Mouse (Mus musculus): ENCODE data around the gene Olfr1477.
"Not testable (repeated sequence)": the region's sequence is repeated elsewhere in the genome, so short reads cannot be mapped to it uniquely, and the experiment has no call there.

Gene Olfr1477

DNA sequence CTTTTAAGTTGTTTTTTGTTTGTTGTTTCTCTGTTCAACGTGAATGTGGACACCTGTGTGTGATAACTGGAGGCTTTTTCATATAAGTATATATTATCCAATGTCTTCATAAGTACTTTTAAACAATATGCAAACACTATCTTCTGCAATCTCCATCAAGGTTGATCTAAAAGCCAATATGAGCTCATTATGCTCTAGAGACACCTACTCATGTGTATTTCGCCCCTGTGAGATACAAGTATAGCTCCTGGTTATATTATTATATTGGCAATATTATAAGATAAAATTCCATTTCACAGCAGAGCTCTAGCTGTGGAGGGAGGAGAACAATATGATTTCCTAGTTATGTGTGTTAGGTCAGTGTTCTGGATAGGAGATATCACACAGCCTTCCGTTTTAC lies at the start of gene Olfr1477:
Gene Olfr1477 (plus strand): TSS at position 301 of the 400 bp plus-strand sequence.
- no peak for DNase-seq (ENCODE audit: inconsistent ontology term)

DNA sequence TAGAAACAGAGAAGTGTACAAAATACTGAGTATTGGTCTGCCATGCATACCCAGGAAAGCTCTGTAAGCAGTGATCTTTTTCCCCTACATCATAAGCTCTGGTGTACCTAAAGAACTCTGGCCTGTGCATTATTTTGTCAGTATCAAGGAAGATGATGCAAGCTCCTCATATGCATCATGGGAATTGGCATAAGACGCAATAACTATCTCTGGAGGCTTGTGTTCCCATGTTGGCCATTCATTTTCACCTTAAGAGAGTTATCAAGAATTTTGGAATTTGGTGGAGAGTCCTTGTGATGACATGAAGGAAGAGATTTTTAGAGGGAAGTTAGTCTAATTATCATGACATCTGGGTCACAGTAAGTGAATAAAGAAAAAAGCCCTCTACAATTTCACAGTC lies 44.4 kb upstream of the Olfr1477 start, which contains the start of gene Olfr1472:
Gene Olfr1472 (minus strand): TSS at position 101 of the 400 bp plus-strand sequence.
- no peak for DNase-seq (ENCODE audit: inconsistent ontology term)

DNA sequence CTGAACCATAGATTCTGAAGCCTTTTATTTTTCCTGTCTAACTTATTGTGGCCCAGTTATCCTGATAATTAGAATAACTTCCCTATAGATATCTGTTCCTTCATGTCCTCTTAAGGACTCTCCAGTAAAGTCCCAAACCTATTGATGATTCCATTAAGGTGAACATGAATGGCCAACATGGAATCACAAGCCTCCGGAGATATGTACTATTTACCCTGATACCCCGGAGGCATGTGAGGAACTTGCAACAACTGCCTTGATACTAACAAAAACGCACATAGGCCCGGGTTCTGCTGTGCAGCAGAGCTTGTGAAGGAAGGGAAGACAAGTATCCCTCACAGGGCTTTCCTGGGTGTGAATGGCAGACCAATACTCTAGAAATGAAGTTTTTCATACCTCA lies 31.1 kb upstream of the Olfr1477 start, which contains the start of gene Olfr1474:
Gene Olfr1474 (plus strand): TSS at position 301 of the 400 bp plus-strand sequence.
- not testable (repeated sequence) for DNase-seq (ENCODE audit: inconsistent ontology term)

DNA sequence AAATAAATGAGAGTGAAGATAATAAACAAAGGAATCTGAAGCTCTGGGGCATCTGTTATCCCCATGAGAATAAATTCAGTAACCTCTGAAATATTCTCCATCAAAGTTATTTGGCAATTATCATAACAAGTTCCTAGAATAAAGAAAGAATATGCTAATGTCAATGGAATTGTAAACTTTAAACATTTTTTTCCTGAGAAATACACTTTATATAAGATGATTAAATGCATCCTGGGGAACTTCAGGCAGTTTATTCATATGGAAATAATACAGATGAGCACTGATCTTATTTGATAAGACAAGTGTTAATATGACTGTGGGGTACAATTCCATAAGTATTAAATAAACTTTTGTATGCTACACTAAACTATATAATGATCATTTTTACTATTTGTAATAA lies 20.2 kb upstream of the Olfr1477 start, which contains the start of gene Olfr1475:
Gene Olfr1475 (minus strand): TSS at position 101 of the 400 bp plus-strand sequence.
- no peak for DNase-seq (ENCODE audit: inconsistent ontology term)

GRCm38 (mm10) chr19:13527613-13528012 lies 27.3 kb downstream of the Olfr1477 start, which contains the start of gene Olfr1480:
Gene Olfr1480, plus strand, starts transcription at chr19:13527913.
- DNase-seq (ENCODE audit: inconsistent ontology term) = no peak
